Mouse (Mus musculus) embryonic stem cell, embryonic (primary cell): ENCODE measurements around the gene Gm1527.
"Not testable (repeated sequence)": the region's sequence is repeated elsewhere in the genome, so short reads cannot be mapped to it uniquely, and the experiment has no call there.

ENCODE experiments used
- CTCF ChIA-PET, 4 experiments: fragments of 300-600 bp in 2 of 4; fragments of 350-600 bp in 2 of 4; sonication (Branson Sonifier 250); formaldehyde crosslinking; loops; one replicate each; lab custom pipeline; 2022; ENCODE audit warnings: inconsistent platforms in 2 of 4; lab: Charles Lee
- POLR2A ChIA-PET, 4 experiments: fragments of 300-600 bp in 2 of 4; fragments of 350-600 bp in 2 of 4; sonication (Branson Sonifier 250); formaldehyde crosslinking; loops; one replicate each; lab custom pipeline; 2022; ENCODE audit warnings: antibody characterized with exemption in 4 of 4, inconsistent platforms in 1 of 4; lab: Charles Lee

Gene Gm1527

DNA sequence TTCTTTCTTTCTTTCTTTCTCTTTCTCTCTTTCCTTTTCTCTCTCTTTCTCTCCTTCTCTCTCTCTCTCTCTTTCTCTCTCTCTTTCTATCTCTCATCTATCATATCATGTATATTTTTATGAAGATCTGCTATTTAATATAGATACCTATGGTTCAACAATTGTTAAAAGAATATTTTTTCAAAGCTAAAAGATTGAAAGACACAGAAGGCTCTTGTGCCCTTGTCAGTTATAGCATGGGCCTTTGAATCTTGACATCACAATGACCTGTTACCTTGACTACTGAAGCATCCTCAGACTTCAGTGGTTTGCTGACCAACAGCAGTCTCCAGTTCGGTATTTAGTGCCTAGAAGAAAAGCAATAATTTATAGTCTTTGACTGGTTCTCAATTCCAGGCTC lies at the start of gene Gm1527:
Gene Gm1527 (plus strand): TSS at position 301 of the 400 bp plus-strand sequence.
- ChIA-PET POLR2A (interaction anchor here in 1 of 4 experiments (0.6 kb wide), 1 partner anchor 80 kb away, joined by 3 read pairs; no protein-coding TSS in a partner anchor), CTCF (no interaction called here)

DNA sequence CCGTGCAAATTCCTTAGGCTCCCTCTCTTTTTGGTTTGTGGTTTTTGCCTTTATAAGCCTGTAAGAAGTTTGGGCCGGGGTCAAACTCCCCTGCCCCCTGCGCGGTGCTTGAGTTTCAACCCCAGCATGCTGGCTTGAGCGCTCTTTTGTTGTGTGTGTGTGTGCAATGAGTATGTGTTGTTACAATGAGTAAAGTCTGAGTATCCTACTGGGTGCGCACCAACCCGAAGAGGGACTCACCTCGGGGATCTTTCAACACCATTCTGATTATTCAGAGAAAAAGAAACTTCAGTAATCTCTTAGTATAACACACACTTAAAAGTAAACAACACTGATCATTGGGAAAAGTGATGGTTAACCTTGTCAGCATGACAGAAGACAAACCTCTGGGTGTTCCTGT lies 49.2 kb upstream of the Gm1527 start:
- CTCF ChIA-PET: no interaction called here
- POLR2A ChIA-PET: interaction anchor here in 2 of 4 experiments (0.6 to 1.0 kb wide), 2 partner anchors 10 to 146 kb away, joined by 3 read pairs; no protein-coding TSS in a partner anchor

DNA sequence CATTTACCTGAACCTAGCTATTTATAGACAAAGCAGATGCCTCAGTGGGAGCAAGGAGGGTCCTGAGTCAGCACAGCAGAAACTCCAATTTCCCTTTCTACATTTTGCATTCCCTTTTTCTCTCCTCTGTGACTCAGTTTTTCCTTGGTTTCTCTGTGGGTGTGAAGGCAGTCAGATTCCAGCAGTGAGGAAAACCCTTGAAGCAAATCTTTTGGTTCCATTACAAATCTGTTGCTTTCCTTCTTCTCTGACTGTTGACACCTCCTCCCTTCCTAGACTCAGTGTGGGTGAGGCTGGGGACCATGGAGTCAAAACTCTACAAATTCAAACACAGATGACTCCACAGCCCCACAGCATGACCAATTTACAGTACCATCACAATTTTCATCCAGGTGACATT lies 45.3 kb upstream of the Gm1527 start:
- ChIA-PET CTCF (no interaction called here), POLR2A (interaction anchor here in 1 of 4 experiments (0.6 kb wide), 1 partner anchor 28 kb away, joined by 3 read pairs; no protein-coding TSS in a partner anchor)

DNA sequence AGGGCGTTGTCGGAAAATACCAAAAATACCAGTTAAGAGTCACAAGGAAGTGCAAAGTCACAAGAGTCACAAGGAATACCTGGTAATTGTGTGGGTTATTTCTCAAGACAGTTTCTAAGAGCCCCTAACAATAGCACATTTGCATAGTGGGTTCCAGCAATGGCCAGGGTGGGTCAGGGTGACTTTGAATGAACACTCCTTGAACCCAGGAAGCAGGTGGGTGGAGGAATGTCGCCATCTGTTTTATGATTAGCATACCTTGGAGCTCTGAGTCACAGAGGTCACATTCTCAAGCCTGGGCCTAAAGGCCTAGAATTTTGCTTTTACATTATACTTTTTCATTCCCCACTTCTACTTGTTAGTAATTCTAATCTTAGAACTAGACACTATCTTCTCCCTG lies 40.2 kb upstream of the Gm1527 start:
- CTCF ChIA-PET, POLR2A ChIA-PET: not testable (repeated sequence)

DNA sequence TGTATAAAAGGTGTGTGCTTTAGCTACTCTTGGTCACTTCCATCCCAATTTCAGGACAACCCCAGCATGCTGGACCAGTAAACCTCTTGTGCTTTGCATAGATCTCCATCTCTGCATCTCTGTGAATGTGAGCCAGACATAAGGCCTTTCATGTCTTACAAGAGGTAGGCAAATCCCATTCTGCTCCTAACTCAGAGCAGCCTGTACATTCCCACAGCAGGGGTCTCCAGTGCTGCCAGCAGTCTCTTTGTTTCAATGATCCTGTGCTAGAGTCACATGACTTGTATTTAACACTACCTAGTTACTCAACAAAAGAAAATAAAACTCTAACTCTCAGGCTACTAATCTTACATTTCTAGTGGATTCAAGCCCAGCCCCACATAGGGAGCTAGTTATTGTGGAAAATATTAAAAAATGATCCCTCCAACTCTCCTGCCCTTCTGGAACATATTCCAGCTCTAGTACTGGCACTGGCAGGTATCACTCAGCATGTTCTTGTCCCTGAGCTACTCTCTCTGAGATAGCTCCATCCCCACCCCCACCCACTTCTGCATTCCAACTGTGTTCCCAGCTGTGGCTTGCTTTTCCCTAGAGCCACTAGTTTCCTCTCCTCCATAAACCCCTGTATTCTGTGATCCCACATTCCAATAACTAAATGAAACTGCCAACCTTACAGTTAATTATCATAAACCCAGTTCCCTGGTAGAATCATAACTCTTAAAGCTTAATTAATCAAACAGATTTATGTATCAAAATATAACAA lies 32.6 kb upstream of the Gm1527 start:
- CTCF ChIA-PET, POLR2A ChIA-PET: not testable (repeated sequence)

DNA sequence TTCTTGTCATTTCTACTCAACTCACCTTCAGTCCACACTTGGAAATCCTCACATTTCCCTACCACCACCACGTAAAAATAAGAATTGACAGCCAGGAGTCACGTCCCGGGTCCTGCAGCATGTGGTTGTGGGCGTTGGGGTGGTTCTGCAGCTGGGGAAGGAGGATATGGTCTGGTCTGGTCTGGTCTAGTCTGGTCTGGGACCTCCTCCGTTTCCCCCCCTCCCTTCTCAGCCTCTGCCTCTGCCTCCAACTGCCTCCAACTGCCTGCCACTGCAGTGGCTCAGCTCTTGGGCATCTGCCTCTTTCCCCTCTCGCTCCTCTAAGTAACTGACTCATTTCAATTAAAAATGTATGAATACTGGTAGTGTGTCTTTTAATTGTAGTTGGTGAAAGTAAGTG lies 4.5 kb downstream of the Gm1527 start:
- CTCF ChIA-PET: not testable (repeated sequence)
- POLR2A ChIA-PET: interaction anchor here in 1 of 4 experiments (1.1 kb wide), 2 partner anchors 55 to 87 kb away, joined by 3 read pairs; no protein-coding TSS in a partner anchor

- CTCF ChIA-PET: no interaction called here
- POLR2A ChIA-PET: no interaction called here
These were observed 73.5 kb downstream of the Gm1527 start for GRCm38 (mm10) chr3:28965931-28966330.

DNA sequence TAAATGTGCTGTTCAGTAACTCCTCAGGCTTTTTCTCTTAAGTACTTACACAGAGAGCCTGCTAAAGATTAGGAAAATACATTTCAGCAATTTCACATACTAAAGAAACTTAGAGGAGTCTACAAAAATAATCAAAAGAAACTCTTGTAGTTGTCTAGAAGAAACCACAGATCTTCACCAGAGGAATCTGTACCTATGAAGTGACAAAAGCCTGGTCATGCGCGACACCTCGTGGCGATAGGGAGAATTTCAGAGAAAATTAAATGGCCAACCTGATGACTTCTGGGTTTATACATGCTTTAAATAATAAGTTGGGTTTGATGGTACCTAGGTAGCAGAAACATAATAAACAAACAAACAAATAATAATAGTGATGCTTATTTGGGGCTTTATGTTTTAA lies 76.4 kb downstream of the Gm1527 start:
- POLR2A ChIA-PET: no interaction called here
- CTCF ChIA-PET: no interaction called here
